Mouse (Mus musculus) ES-Bruce4 (cell line): ENCODE measurements at regions not wholly inside any gene's neighbourhood (a gene's known extent, or its start where the extent isn't known, plus 50 kb on each side); places are given as distances from the start of the nearest gene placed in this dataset.

Experiments
- H3K27ac ChIP-seq: 2 replicates; pipeline ENCODE4 v1.5.1; 2012; ENCODE audit warnings: low read length, inconsistent platforms; ENCODE audit not compliant: insufficient read depth
- H3K27me3 ChIP-seq: 2 replicates; pipeline ENCODE4 v1.6.1; 2012; ENCODE audit warnings: mild to moderate bottlenecking, low read length, inconsistent platforms; ENCODE audit not compliant: control insufficient read depth, poor library complexity, insufficient read depth, severe bottlenecking
- H3K36me3 ChIP-seq: 2 replicates; pipeline ENCODE4 v1.6.1; 2012; ENCODE audit warnings: inconsistent platforms, mild to moderate bottlenecking, low read length, moderate library complexity; ENCODE audit not compliant: control insufficient read depth, poor library complexity, insufficient read depth, severe bottlenecking
- H3K4me1 ChIP-seq: one replicate; pipeline ENCODE4 v1.8.1; 2011; ENCODE audit warnings: low read length; ENCODE audit not compliant: control insufficient read depth, insufficient read depth
- H3K4me3 ChIP-seq: 2 replicates; pipeline ENCODE4 v1.5.1; 2011; ENCODE audit warnings: low read depth, mild to moderate bottlenecking, low read length
- H3K9ac ChIP-seq: 2 replicates; pipeline ENCODE4 v1.6.1; 2012; ENCODE audit warnings: low read depth, mild to moderate bottlenecking, inconsistent platforms; ENCODE audit not compliant: poor library complexity, severe bottlenecking
- H3K9me3 ChIP-seq: replicated peaks from 2 replicates; pipeline ENCODE4 v1.6.1; 2012; ENCODE audit warnings: mild to moderate bottlenecking, low read length, inconsistent platforms; ENCODE audit not compliant: control insufficient read depth, poor library complexity, insufficient read depth, severe bottlenecking
- CTCF ChIP-seq: IDR thresholded peaks from one replicate; pipeline ENCODE4 v1.8.1; 2011; ENCODE audit warnings: low read depth, low read length
- EP300 ChIP-seq: IDR thresholded peaks from 2 replicates; pipeline ENCODE4 v1.6.1; 2011; ENCODE audit warnings: low read depth, low read length; ENCODE audit not compliant: insufficient read depth
- POLR2A ChIP-seq: IDR thresholded peaks from one replicate; pipeline ENCODE4 v1.8.1; 2011; ENCODE audit warnings: low read length; ENCODE audit not compliant: insufficient read depth

DNA sequence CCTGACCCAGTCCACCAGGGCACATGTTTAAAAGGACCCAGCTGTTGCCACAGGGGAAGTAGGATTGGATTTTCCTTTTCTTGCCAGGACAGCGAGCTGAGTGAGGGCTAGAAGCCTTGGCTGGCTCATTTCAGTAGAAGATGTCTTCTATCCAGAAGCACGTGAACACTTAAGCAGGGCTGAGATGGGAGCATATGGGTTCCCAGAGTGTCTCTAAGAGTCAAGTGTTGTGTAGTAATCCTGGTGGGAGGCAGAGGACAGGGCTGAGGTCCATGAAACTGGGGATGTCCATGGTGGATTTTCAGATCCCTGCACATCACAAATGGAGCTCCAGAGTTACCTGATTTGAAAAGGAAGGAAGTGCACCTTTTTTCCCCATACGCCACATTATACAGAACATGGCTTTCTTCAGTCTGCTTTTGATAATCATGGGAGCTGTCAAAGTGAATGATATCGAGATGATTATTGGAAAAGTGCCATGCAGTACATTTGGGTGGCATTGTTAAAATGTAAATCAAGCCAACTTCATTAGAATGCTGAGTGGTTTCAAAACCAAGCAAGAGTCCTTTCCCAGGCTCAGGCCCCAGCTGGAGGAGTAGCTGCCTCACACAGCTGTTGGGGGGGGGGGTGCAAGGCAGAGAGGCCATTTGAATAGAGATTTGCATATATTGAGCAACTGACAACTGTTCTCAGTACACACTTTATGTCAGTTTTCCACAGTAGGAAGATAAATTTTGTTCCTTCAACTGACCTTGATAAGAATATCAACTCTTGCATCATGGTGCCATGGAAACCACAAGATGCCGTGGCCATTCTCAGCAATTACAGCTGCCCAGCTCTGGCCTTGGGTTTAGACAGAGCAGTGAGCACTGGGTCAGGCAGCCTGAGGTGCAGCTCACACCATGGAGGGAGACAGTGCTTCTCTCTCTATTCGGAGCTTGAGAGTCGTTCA lies 81.7 kb downstream of the Slc35b3 start:
- no peak overlapping the region for H3K4me3 ChIP-seq
- H3K4me1 ChIP-seq: no peaks in the 10 kb centered on the region
- no peaks in the 10 kb centered on the region for H3K27me3 ChIP-seq
- no peak for TF ChIP-seq EP300
- TF ChIP-seq POLR2A: no peak
- no peak for TF ChIP-seq CTCF
- H3K36me3 ChIP-seq: no peaks in the 10 kb centered on the region
- no peak overlapping the region for H3K27ac ChIP-seq
- no peaks in the 10 kb centered on the region for H3K9me3 ChIP-seq
- H3K9ac ChIP-seq: no peak overlapping the region

DNA sequence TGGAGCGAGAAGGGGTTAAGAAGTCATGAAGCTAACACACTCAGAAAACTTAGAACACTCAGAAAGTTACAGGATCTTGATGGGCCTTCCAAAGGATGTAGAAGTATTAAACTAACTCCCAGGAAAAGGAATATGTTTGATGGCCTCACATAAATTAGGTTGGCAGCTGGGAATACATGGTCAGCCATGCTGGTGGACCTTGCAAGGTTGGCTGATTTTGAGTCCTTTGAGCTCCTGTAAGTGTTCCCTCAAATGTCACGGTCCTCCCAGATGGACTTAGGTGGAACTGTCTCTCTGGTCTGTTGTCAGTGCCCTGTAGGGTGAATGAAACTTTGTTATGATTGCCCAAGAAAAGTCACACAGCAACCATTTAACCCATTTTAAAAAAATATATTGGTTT lies 84.8 kb downstream of the Slc35b3 start:
- Histone ChIP-seq H3K27me3 (no peaks in the 10 kb centered on the region), H3K9me3 (no peaks in the 10 kb centered on the region), H3K36me3 (no peaks in the 10 kb centered on the region), H3K9ac (no peak overlapping the region), H3K4me3 (no peak overlapping the region), H3K27ac (no peak overlapping the region), H3K4me1 (no peaks in the 10 kb centered on the region)
- TF ChIP-seq POLR2A (no peak), CTCF (no peak), EP300 (no peak)

DNA sequence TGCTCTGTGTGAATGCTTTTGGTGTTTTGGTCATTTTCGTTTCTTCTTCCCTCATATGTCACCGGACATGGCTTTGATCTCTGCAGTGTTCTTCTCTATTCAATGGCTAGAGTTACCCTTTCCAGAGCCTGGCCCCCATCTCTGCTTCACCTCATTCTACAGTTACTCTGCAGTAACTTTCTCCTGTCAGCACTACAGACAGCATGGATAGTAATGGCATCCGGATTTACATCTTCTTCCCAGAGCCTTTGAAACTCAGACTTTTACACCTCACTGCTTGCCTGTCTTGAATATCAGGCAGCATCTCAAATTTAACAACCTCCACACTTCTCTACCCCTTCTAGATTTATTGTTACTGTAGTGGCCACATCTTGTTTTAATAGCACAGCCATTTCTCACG lies 96.7 kb downstream of the Slc35b3 start:
- H3K36me3 ChIP-seq: no peaks in the 10 kb centered on the region
- no peaks in the 10 kb centered on the region for H3K4me1 ChIP-seq
- H3K9ac ChIP-seq: no peak overlapping the region
- H3K27me3 ChIP-seq: no peaks in the 10 kb centered on the region
- TF ChIP-seq CTCF (no peak), EP300 (no peak), POLR2A (no peak)
- no peak overlapping the region for H3K4me3 ChIP-seq
- H3K27ac ChIP-seq: no peak overlapping the region
- H3K9me3 ChIP-seq: no peaks in the 10 kb centered on the region

DNA sequence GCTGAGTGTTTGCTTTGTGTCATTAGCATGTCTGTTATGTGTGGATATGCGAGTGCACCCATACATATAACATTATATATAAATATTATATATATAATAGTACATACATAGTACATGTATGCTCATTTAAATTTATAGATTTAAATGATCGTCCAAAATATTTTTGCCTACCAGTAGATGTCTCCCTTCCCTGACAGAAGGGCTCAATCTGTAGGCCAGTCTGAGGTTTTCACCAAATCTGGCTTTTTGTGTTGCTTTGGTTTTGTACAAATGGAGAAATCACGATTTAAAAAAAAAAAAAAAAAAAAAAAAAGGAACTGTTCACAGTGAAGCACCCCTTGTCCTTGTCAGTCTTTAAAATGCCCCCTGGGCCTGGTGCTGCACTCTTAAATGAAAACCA lies 104.9 kb downstream of the Slc35b3 start:
- H3K9ac ChIP-seq: no peak overlapping the region
- no peaks in the 10 kb centered on the region for H3K27me3 ChIP-seq
- TF ChIP-seq EP300 (no peak), CTCF (no peak), POLR2A (no peak)
- H3K4me1 ChIP-seq: no peaks in the 10 kb centered on the region
- H3K27ac ChIP-seq: no peak overlapping the region
- H3K36me3 ChIP-seq: no peaks in the 10 kb centered on the region
- H3K4me3 ChIP-seq: no peak overlapping the region
- H3K9me3 ChIP-seq: no peaks in the 10 kb centered on the region

DNA sequence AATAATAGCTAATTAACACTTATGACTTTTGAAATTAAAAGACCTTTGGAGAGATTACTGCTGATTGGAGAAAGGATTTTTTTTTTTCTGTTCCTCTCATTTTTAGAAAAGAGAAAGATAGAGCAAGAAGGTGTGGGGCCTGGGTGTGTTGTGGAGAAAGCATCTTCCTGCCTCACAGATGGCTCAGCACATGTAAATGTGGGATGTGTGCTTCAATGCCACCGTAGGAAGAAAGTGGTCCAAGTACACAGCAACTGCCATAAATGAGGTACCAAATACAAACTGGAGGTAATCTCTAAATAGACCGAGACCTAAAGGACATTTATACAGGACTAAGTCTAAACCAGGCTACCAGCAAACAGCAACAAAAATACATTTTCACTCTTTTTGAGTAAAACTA lies 105.7 kb downstream of the Slc35b3 start:
- H3K9me3 ChIP-seq: no peaks in the 10 kb centered on the region
- H3K9ac ChIP-seq: no peak overlapping the region
- no peak for TF ChIP-seq CTCF
- TF ChIP-seq POLR2A: no peak
- TF ChIP-seq EP300: no peak
- no peaks in the 10 kb centered on the region for H3K36me3 ChIP-seq
- H3K27me3 ChIP-seq: no peaks in the 10 kb centered on the region
- no peak overlapping the region for H3K27ac ChIP-seq
- no peak overlapping the region for H3K4me3 ChIP-seq
- H3K4me1 ChIP-seq: no peaks in the 10 kb centered on the region

DNA sequence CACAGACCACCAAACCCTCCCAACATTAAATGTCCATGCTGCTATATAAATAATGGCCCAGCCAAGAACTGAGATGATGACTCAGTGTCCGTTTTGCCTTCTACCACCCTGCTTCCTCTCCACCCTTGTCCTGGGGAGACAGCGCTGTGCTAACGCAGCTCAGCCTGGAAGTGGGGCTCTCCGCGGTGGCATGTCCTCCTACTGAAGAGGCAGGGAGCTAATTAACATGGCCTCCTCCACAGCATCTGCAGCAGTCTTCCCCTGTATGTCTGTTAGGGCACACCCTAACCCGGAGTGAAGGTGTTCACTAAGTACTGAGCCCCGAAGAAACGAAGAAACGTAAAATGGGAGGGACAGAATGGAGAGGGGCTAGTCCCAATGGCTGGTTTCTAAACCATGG lies 107.8 kb downstream of the Slc35b3 start:
- Histone ChIP-seq H3K9me3 (no peaks in the 10 kb centered on the region), H3K4me3 (no peak overlapping the region)
- TF ChIP-seq POLR2A (no peak), EP300 (no peak), CTCF (no peak)

More for the DNA sequence above, 107.8 kb downstream of the Slc35b3 start:
- Histone ChIP-seq H3K27ac (no peak overlapping the region), H3K4me1 (no peaks in the 10 kb centered on the region), H3K9ac (no peak overlapping the region), H3K36me3 (no peaks in the 10 kb centered on the region), H3K27me3 (no peaks in the 10 kb centered on the region)
